Mouse (Mus musculus) thymus, adult 2 months (tissue): Measurements from ENCODE around the gene Lrba. TPM values are rescaled to one million over a fixed set of nuclear protein-coding genes. Genes with fewer than 3 reads are reported as not detected.

Experiments
- DNase-seq: peaks from one replicate; pipeline ENCODE4 v3.0.0; 2021
- H3K27ac ChIP-seq: fragments of 200-500 bp; 2 replicates; pipeline ENCODE4 v1.5.1; 2012; ENCODE audit warnings: low read length, control low read depth; ENCODE audit not compliant: control insufficient read depth, insufficient read depth
- H3K27me3 ChIP-seq: fragments of 200-500 bp; 2 replicates; pipeline ENCODE4 v1.6.1; 2012; ENCODE audit warnings: mild to moderate bottlenecking, low read length, moderate library complexity, mixed read lengths; ENCODE audit not compliant: control insufficient read depth, insufficient read depth
- H3K36me3 ChIP-seq: fragments of 200-500 bp; 2 replicates; pipeline ENCODE4 v1.6.1; 2012; ENCODE audit warnings: mild to moderate bottlenecking, low read length, moderate library complexity; ENCODE audit not compliant: control insufficient read depth, insufficient read depth
- H3K4me1 ChIP-seq: fragments of 200-500 bp; replicated peaks from 2 replicates; pipeline ENCODE4 v1.6.1; 2012; ENCODE audit warnings: low read length; ENCODE audit not compliant: control insufficient read depth, insufficient read depth
- H3K4me3 ChIP-seq: fragments of 200-500 bp; 2 replicates; pipeline ENCODE4 v1.5.1; 2012; ENCODE audit warnings: mild to moderate bottlenecking, low read length, control low read depth, moderate library complexity; ENCODE audit not compliant: control insufficient read depth, insufficient read depth
- CTCF ChIP-seq: fragments of 200-500 bp; IDR thresholded peaks from 2 replicates; pipeline ENCODE4 v1.5.1; 2012; ENCODE audit warnings: mild to moderate bottlenecking, control low read depth, low read length, moderate library complexity, borderline replicate concordance; ENCODE audit not compliant: control insufficient read depth, poor library complexity, insufficient read depth; ENCODE audit errors: extremely low read depth
- POLR2A ChIP-seq: fragments of 200-500 bp; IDR thresholded peaks from 2 replicates; pipeline ENCODE4 v1.6.1; 2012; ENCODE audit warnings: mild to moderate bottlenecking, low read length, control low read depth, moderate library complexity; ENCODE audit not compliant: control insufficient read depth, poor library complexity, insufficient read depth; ENCODE audit errors: extremely low read depth
- WGBS: fragments of 180-500 bp; shearing (Covaris S2); methylation state at CpG from one replicate; pipeline ENCODE4 v1.1.7; 2018; 5-methylcytosine and 5-hydroxymethylcytosine counted together
- polyA plus RNA-seq: library from polyadenylated mRNA; depleted of rRNA; stranded (reverse); fragments of >200 nt; gene quantifications from 2 replicates; pipeline ENCODE4 v1.2.3, GENCODE M21; 2012; rRNA removed

Gene Lrba
- polyA plus RNA-seq, 1 experiment: 14.5 TPM

- no peak overlapping the region for H3K4me3 ChIP-seq
These were observed 595.9 kb downstream of the Lrba start for GRCm38 (mm10) chr3:86820344-86820743.

GRCm38 (mm10) chr3:86821383-86821782 is 596.9 kb downstream of the Lrba start:
- Histone ChIP-seq H3K4me1 (no peaks in the 10 kb centered on the region), H3K27me3 (no peaks in the 10 kb centered on the region), H3K4me3 (no peak overlapping the region), H3K27ac (no peak overlapping the region), H3K36me3 (no peaks in the 10 kb centered on the region)
- 93% methylated on average over 3 of the region's 3 CpGs for WGBS
- TF ChIP-seq POLR2A (no peak), CTCF (no peak)
- DNase-seq: no peak

More at GRCm38 (mm10) chr3:86820344-86820743, 595.9 kb downstream of the Lrba start:
- Histone ChIP-seq H3K27ac (no peak overlapping the region), H3K27me3 (no peaks in the 10 kb centered on the region), H3K36me3 (no peaks in the 10 kb centered on the region), H3K4me1 (no peaks in the 10 kb centered on the region)
- no peak for DNase-seq
- TF ChIP-seq CTCF: no peak
- no peak for TF ChIP-seq POLR2A
- WGBS: 96% methylated on average over 10 of the region's 10 CpGs

GRCm38 (mm10) chr3:86827506-86827905 is 603.0 kb downstream of the Lrba start:
- WGBS: 90% methylated on average over 3 of the region's 3 CpGs
- Histone ChIP-seq H3K36me3 (no peaks in the 10 kb centered on the region), H3K27ac (no peak overlapping the region), H3K4me1 (peaks cover 21% of the 10 kb centered on the region), H3K4me3 (no peak overlapping the region), H3K27me3 (no peaks in the 10 kb centered on the region)
- no peak for DNase-seq
- no peak for TF ChIP-seq POLR2A
- no peak for TF ChIP-seq CTCF

GRCm38 (mm10) chr3:86832115-86832514 is 607.6 kb downstream of the Lrba start:
- 88% methylated on average over 8 of the region's 8 CpGs for WGBS
- no peak for DNase-seq
- H3K27ac ChIP-seq: 0 out of 2 replicates have a peak overlapping the region, but pooled peaks have one; percentile 23
- peaks cover 28% of the 10 kb centered on the region for H3K4me1 ChIP-seq
- H3K36me3 ChIP-seq: no peaks in the 10 kb centered on the region
- no peaks in the 10 kb centered on the region for H3K27me3 ChIP-seq
- H3K4me3 ChIP-seq: no peak overlapping the region
- TF ChIP-seq POLR2A: no peak
- TF ChIP-seq CTCF: no peak

Other genes starting within 250 kb of the Lrba start
- gene Prss48, start 222.2 kb upstream of the Lrba start, polyA plus RNA-seq: not detected in 2 replicates
- 338 and 396 TPM in 2 replicates for gene Rps3a1, start 82.0 kb upstream of the Lrba start, polyA plus RNA-seq